Mouse (Mus musculus): ENCODE measurements around the gene Selp. TPM values are rescaled to one million over a fixed set of nuclear protein-coding genes. Genes with fewer than 3 reads are reported as not detected.

The Selp gene
- total and polyA plus RNA-seq, 3 experiments = not detected

GRCm38 (mm10) chr1:164117869-164118268 lies 2.8 kb downstream of the Selp start:
- Histone ChIP-seq H3K9me3 (replicated peaks; ENCODE audit: insufficient read depth, low read length) (no peaks in the 10 kb centered on the region), H3K27ac (ENCODE audit: control insufficient read depth, low read depth, low read length) (no peak overlapping the region), H3K4me1 (ENCODE audit: control insufficient read depth in 1 of 2, insufficient read depth in 2 of 2, low read length in 2 of 2) (no peaks in the 10 kb centered on the region), H3K36me3 (ENCODE audit: control insufficient read depth in 1 of 2, insufficient read depth in 2 of 2, low read length in 2 of 2) (no peaks in the 10 kb centered on the region), H3K4me3 (ENCODE audit: control insufficient read depth in 1 of 2, insufficient read depth in 1 of 2, low read depth in 2 of 2, low read length in 2 of 2) (no peak overlapping the region), H3K27me3 (ENCODE audit: control insufficient read depth in 1 of 2, insufficient read depth in 2 of 2, low read length in 2 of 2) (peaks cover 2 to 4% of the 10 kb centered on the region in 2 experiments; a peak in 3 of 4 replicates), H3K9ac (ENCODE audit: control insufficient read depth, low read depth, low read length, poor library complexity, severe bottlenecking) (no peak overlapping the region), H3K79me2 (ENCODE audit: control insufficient read depth, insufficient read depth, low read length, poor library complexity) (no peaks in the 10 kb centered on the region)
- DNase-seq (ENCODE audit: low read depth, low spot score) = no peak
- no peak for TF ChIP-seq TAL1 (IDR thresholded peaks at IDR 0.05; ENCODE audit: low read length)
- TF ChIP-seq RCOR1 (IDR thresholded peaks at IDR 0.05; ENCODE audit: low read depth, low read length) = no peak
- TF ChIP-seq HCFC1 (IDR thresholded peaks at IDR 0.05; ENCODE audit: low read depth, low read length) = no peak
- no peak for TF ChIP-seq TCF12 (IDR thresholded peaks at IDR 0.05; ENCODE audit: low read depth, low read length)
- TF ChIP-seq MAX (IDR thresholded peaks at IDR 0.05; ENCODE audit: low read length) = no peak
- no peak for TF ChIP-seq EP300 (IDR thresholded peaks at IDR 0.05; ENCODE audit: low read depth in 1 of 2, low read length in 2 of 2)
- no peak for TF ChIP-seq UBTF (IDR thresholded peaks at IDR 0.05; ENCODE audit: borderline replicate concordance, insufficient read depth, low read depth, low read length)
- no peak for TF ChIP-seq MAZ (IDR thresholded peaks at IDR 0.05; ENCODE audit: low read depth, low read length)
- no peak for TF ChIP-seq USF2 (IDR thresholded peaks at IDR 0.05; ENCODE audit: borderline replicate concordance in 1 of 2, insufficient read depth in 1 of 2, low read depth in 1 of 2, low read length in 2 of 2)
- TF ChIP-seq ZC3H11A (IDR thresholded peaks at IDR 0.05; ENCODE audit: low read depth, low read length) = no peak
- no peak for TF ChIP-seq MEF2A (IDR thresholded peaks at IDR 0.05; ENCODE audit: extremely low read depth, insufficient replicate concordance, low read depth, low read length, poor library complexity, severe bottlenecking)
- no peak for TF ChIP-seq RAD21 (IDR thresholded peaks at IDR 0.05; ENCODE audit: low read depth, low read length)
- TF ChIP-seq POLR2AphosphoS2 (IDR thresholded peaks at IDR 0.05; ENCODE audit: low read length) = no peak
- no peak for TF ChIP-seq CHD1 (IDR thresholded peaks at IDR 0.05; ENCODE audit: low read depth, low read length)
- no peak for TF ChIP-seq ZMIZ1 (IDR thresholded peaks at IDR 0.05; ENCODE audit: low read depth, low read length)
- TF ChIP-seq POLR2AphosphoS5 (IDR thresholded peaks at IDR 0.05; ENCODE audit: borderline replicate concordance, low read depth, low read length) = no peak
- no peak for TF ChIP-seq MYC (IDR thresholded peaks at IDR 0.05; ENCODE audit: low read depth, low read length)
- TF ChIP-seq ZNF384 (IDR thresholded peaks at IDR 0.05; ENCODE audit: low read depth, low read length) = no peak
- no peak for TF ChIP-seq NELFE (IDR thresholded peaks at IDR 0.05; ENCODE audit: low read depth, low read length)

All from MEL (cell line).